Mouse (Mus musculus) adipocyte (in vitro differentiated cells): ENCODE measurements at regions not wholly inside any gene's neighbourhood (a gene's known extent, or its start where the extent isn't known, plus 50 kb on each side); places are given as distances from the start of the nearest gene placed in this dataset.
"Not testable (repeated sequence)": the region's sequence is repeated elsewhere in the genome, so short reads cannot be mapped to it uniquely, and the experiment has no call there.

Source experiments
- DNase-seq: peaks from one replicate; pipeline ENCODE4 v3.0.0-alpha.2; 2016; ENCODE audit warnings: low spot score

DNA sequence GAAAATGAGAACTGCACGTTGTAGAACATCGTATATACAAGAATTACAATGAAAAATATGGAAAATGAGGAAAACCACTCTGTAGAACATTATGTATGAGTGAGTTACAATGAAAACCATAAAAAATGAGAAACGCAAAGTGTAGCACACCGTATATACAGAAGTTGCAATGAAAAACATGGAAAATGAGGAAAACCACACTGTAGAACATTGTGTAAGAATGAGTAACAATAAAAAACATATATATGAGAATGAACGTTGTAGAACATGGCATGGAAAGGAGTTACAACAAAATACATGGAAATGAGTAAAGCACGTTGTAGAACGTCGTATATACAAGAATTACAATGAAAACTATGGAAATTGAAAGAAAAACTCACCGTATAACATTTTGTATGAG, 378.6 kb downstream of the Gm3376 start:
- DNase-seq, result peak; percentile 64

- DNase-seq, result not testable (repeated sequence)
These were observed 379.2 kb downstream of the Gm3376 start for GRCm38 (mm10) chrY:4150681-4151080.

GRCm38 (mm10) chrY:4152998-4153397, 381.5 kb downstream of the Gm3376 start:
- DNase-seq, result peak; percentile 1

DNA sequence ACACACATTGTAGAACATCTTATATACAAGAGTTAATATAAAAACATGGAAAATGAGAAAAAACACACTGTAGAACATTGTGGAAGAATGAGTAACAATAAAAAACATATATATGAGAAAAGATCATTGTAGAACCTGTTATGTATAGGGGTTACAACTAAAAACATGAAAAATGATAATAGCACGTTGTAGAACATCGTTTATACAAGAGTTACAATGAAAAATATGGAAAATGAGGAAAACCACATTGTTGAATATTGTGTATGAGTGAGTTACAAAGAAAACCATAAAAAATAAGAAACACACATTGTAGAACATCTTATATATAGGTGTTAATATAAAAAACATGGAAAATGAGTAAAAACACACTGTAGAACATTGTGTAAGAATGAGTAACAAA, 388.9 kb downstream of the Gm3376 start:
- peak; percentile 1 for DNase-seq
